Mouse (Mus musculus) forebrain, embryonic 14.5 days (tissue): ENCODE data around the gene Cemip2. TPM values are rescaled to one million over a fixed set of nuclear protein-coding genes. Genes with fewer than 3 reads are reported as not detected.

Source experiments
- ATAC-seq: fragments of 200-750 bp; cut with Nextera tagmentation; 2 replicates; pipeline ENCODE4 v1.8.0; 2017; ENCODE audit warnings: mild to moderate bottlenecking, moderate library complexity
- DNase-seq: peaks from one replicate; pipeline ENCODE4 v3.0.0-alpha.2; 2015; ENCODE audit warnings: low spot score
- H3K27ac ChIP-seq: fragments of 300-500 bp; sonication (generic); 2 replicates; pipeline ENCODE4 v1.5.1; 2014; ENCODE audit warnings: low read depth, mild to moderate bottlenecking, control low read depth, low read length, moderate library complexity
- H3K27me3 ChIP-seq: fragments of 300-500 bp; sonication (generic); replicated peaks from 2 replicates; pipeline ENCODE4 v1.6.1; 2014; ENCODE audit warnings: low read length, control low read depth, mixed read lengths; ENCODE audit not compliant: control insufficient read depth, insufficient read depth
- H3K36me3 ChIP-seq: fragments of 300-500 bp; sonication (generic); 2 replicates; pipeline ENCODE4 v1.6.1; 2014; ENCODE audit warnings: low read length, control low read depth; ENCODE audit not compliant: control insufficient read depth, insufficient read depth
- H3K4me1 ChIP-seq: fragments of 300-500 bp; sonication (generic); 2 replicates; pipeline ENCODE4 v1.6.1; 2014; ENCODE audit warnings: antibody characterized with exemption, low read length, control low read depth; ENCODE audit not compliant: control insufficient read depth, insufficient read depth
- H3K4me2 ChIP-seq: fragments of 300-500 bp; sonication (generic); 2 replicates; pipeline ENCODE4 v1.6.1; 2014; ENCODE audit warnings: mild to moderate bottlenecking, control low read depth, low read length
- H3K4me3 ChIP-seq: fragments of 300-500 bp; sonication (generic); 2 replicates; pipeline ENCODE4 v1.5.1; 2014; ENCODE audit warnings: low read depth, low read length, control low read depth
- H3K9ac ChIP-seq: fragments of 300-500 bp; sonication (generic); 2 replicates; pipeline ENCODE4 v1.6.1; 2014; ENCODE audit warnings: mild to moderate bottlenecking, low read length, control low read depth, moderate library complexity
- H3K9me3 ChIP-seq: fragments of 300-500 bp; sonication (generic); replicated peaks from 2 replicates; pipeline ENCODE4 v1.6.1; 2016; ENCODE audit warnings: low read length, control low read depth, mixed read lengths; ENCODE audit not compliant: control insufficient read depth
- WGBS: fragments of 180-500 bp; shearing (Covaris S2); extraction: QIAGEN DNeasy Blood & Tissue Kit; methylation state at CpG from one replicate; pipeline ENCODE4 v1.1.7; 2014; 5-methylcytosine and 5-hydroxymethylcytosine counted together
- polyA plus RNA-seq: library from polyadenylated mRNA; unstranded; fragments of >200 nt; fragmentation: Nextera tagmentation; extraction: Ambion mirVana; gene quantifications from 2 replicates; pipeline ENCODE4 v1.2.1, GENCODE M21; 2014

The Cemip2 gene
- 29.2 and 35.3 TPM in 2 replicates for polyA plus RNA-seq

DNA sequence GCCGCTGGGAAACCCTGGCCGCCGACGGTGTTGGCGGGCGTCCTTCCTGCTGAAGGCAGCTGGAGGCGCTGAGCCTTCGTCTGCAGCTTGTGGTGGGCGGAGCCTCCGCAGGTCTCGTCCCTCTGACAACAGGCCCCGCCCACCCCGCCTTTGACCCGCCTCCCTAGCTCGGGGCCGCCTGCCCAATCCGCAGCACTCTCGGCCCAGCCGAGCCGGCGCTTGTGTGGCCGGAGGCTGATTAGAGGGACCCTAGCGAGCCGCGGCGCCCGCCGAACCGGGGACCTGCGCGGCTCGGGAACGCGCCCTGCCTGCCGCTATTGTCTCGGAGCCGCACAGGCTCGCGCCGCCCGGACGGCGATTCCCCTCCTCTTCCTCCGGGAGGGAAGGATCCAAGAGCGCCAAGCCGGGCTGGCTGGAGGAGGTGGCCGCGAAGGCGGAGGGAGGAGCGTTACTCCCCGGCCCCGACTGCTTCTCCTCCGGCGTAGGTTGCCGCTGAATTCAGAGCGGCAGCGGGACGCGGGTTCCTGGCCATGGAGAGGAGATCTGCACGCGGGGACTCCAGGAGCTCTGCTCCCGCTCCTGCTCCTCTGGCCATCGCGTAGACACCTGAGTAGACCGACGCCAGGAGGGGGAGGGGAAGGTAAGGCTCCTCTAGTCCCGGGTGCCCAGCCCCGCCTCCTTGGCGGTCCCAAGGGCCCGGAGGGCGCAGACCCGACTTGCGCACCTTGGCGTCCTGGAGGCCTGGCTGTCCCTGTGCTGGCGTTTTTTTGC lies at the start of gene Cemip2:
Cemip2 (plus strand) TSS at position 196 of the 771 bp plus-strand sequence.
- peaks cover 35% of the 10 kb centered on the region for H3K4me1 ChIP-seq
- peak; percentile 97 for DNase-seq
- no peaks in the 10 kb centered on the region for H3K9me3 ChIP-seq
- under 1% methylated on average over 70 of the region's 75 CpGs for WGBS
- no peaks in the 10 kb centered on the region for H3K27me3 ChIP-seq
- peak within 1 kb of the TSS; percentile 95 for H3K27ac ChIP-seq
- peak within 1 kb of the TSS; percentile 85 for H3K4me2 ChIP-seq
- peak; percentile 92 for ATAC-seq
- H3K36me3 ChIP-seq, result no peaks in the 10 kb centered on the region
- H3K9ac ChIP-seq, result peak within 1 kb of the TSS; percentile 91
- peak within 1 kb of the TSS; percentile 73 for H3K4me3 ChIP-seq

DNA sequence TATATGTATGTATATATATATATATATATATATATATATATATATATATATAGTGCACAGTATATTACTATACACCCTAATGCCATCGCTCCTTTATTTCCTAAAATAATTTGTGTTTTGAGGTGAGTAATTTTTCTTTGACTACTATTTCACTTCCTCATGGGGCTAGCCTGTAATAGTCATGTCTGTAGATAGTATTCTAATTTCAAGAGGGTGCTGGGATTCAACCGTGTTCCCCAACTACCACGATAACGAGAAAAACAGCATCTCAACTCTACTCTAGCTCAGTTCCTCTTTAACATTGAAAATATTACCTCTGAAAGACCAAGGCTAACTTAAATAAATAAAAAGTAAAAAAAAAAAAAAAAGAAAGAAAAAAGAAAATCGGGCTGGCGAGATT lies 49.8 kb upstream of the Cemip2 start:
- Histone ChIP-seq H3K4me2 (no peak overlapping the region), H3K27me3 (no peaks in the 10 kb centered on the region), H3K9ac (no peak overlapping the region), H3K27ac (no peak overlapping the region), H3K4me1 (peaks cover 10% of the 10 kb centered on the region; the same call in 1 of the 2 replicates), H3K4me3 (no peak overlapping the region), H3K36me3 (no peaks in the 10 kb centered on the region), H3K9me3 (no peaks in the 10 kb centered on the region)
- ATAC-seq (no peak), DNase-seq (no peak)
- 95% methylated on average over 6 of the region's 6 CpGs for WGBS

DNA sequence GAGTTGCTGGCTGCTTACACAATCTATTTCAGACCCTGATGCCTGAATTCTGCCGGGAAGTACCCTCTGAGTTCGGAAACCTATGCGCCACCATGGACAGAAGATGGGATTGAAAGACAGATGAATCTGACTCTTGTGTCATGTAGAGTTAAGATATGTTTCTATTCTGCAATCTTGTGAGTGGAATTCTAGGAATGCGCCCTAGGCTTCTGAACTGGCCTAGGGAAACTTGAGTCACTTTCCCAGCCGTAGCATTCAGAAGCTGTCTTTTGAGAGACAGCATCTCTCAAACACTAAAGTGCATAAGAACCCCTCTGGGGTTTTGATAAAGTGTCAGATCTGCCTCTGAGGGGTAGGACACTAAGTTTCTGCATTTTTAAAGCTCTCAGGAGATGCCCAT lies 46.3 kb upstream of the Cemip2 start:
- no peak for ATAC-seq

DNA sequence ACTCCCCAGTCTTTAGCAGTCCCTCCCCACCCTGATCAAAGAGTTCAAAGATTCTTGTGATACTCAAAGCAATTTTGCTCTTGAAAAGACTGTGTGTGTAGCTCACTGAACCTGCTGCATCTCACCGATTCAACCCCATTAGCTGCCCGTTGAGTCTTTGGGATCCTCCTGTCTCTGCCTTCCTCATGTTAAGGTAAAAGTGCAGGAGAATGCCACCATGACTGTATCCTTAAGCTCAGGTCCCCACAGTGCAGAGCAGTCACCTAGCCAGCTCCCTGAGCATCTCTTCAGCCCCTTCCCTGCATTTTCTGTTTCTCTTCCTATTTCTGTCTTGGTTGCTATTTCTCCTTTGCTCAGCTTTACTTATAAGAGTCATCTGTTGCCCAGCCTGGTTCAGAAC lies 45.0 kb upstream of the Cemip2 start:
- DNase-seq (no peak), ATAC-seq (no peak)
- no peak overlapping the region for H3K9ac ChIP-seq
- WGBS, result 89% methylated on average over 2 of the region's 2 CpGs
- H3K36me3 ChIP-seq, result no peaks in the 10 kb centered on the region
- no peaks in the 10 kb centered on the region for H3K9me3 ChIP-seq
- H3K4me1 ChIP-seq, result 0 out of 2 replicates have a peak, but pooled peaks cover 2% of the 10 kb centered on the region
- no peak overlapping the region for H3K4me3 ChIP-seq
- H3K27ac ChIP-seq, result no peak overlapping the region
- no peaks in the 10 kb centered on the region for H3K27me3 ChIP-seq
- no peak overlapping the region for H3K4me2 ChIP-seq

More for the DNA sequence above, 46.3 kb upstream of the Cemip2 start:
- Histone ChIP-seq H3K9ac (no peak overlapping the region), H3K36me3 (no peaks in the 10 kb centered on the region), H3K27me3 (no peaks in the 10 kb centered on the region), H3K9me3 (no peaks in the 10 kb centered on the region), H3K4me1 (no peaks in the 10 kb centered on the region), H3K4me3 (no peak overlapping the region), H3K27ac (no peak overlapping the region), H3K4me2 (no peak overlapping the region)
- 93% methylated on average over 5 of the region's 5 CpGs for WGBS
- DNase-seq, result no peak

DNA sequence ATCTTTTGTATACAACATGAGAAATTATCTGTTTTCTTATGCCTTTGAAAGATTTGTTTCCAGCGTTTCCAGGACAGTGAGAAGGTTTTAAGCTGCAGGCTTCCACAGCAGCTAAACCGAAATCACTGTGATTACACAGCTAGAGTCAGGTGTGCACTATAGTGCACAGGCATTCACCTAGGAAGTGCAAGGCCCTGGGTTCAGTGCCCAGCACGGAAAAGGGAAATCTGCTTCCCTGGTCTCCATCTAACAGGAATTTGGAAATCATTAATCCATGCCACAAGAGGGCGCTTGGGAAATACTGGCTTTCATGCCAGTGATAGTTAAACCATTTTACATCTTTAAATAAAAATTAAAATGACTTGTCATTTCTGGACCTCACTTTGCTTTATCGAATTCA lies 44.0 kb upstream of the Cemip2 start:
- Histone ChIP-seq H3K4me3 (no peak overlapping the region), H3K27me3 (no peaks in the 10 kb centered on the region), H3K4me1 (peaks cover 8% of the 10 kb centered on the region; the same call in 1 of the 2 replicates), H3K9ac (no peak overlapping the region), H3K27ac (no peak overlapping the region), H3K4me2 (no peak overlapping the region), H3K9me3 (no peaks in the 10 kb centered on the region), H3K36me3 (no peaks in the 10 kb centered on the region)
- ATAC-seq (no peak), DNase-seq (peak; percentile 77)
- WGBS, result 41% methylated on average over 5 of the region's 5 CpGs

DNA sequence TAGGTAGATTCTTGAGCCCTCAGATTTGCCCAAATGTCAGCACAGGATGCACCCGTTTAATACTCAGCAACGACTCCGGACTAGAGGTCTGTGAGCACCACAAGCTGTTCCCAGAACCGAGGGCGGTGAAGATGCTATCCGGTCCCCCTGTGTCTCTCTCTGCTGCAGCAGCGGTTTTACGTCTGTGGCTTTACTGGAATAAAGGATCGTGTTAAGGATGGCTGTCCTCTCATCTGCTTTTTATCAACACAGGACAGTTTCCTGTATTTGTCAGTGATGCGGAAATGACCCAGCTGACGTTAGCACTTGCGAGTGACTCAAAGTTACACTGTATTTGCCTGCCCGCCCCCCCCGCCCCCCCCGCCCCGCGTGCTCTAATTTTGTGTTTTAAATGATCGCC lies 40.7 kb upstream of the Cemip2 start:
- H3K9me3 ChIP-seq, result no peaks in the 10 kb centered on the region
- ATAC-seq, result no peak
- H3K27ac ChIP-seq, result 0 out of 2 replicates have a peak overlapping the region, but pooled peaks have one; percentile 45
- no peak for DNase-seq
- H3K27me3 ChIP-seq, result no peaks in the 10 kb centered on the region
- WGBS, result 67% methylated on average over 18 of the region's 18 CpGs
- H3K4me2 ChIP-seq, result no peak overlapping the region
- no peak overlapping the region for H3K4me3 ChIP-seq
- H3K36me3 ChIP-seq, result no peaks in the 10 kb centered on the region
- H3K9ac ChIP-seq, result no peak overlapping the region
- H3K4me1 ChIP-seq, result peaks cover 8% of the 10 kb centered on the region; the same call in 1 of the 2 replicates

DNA sequence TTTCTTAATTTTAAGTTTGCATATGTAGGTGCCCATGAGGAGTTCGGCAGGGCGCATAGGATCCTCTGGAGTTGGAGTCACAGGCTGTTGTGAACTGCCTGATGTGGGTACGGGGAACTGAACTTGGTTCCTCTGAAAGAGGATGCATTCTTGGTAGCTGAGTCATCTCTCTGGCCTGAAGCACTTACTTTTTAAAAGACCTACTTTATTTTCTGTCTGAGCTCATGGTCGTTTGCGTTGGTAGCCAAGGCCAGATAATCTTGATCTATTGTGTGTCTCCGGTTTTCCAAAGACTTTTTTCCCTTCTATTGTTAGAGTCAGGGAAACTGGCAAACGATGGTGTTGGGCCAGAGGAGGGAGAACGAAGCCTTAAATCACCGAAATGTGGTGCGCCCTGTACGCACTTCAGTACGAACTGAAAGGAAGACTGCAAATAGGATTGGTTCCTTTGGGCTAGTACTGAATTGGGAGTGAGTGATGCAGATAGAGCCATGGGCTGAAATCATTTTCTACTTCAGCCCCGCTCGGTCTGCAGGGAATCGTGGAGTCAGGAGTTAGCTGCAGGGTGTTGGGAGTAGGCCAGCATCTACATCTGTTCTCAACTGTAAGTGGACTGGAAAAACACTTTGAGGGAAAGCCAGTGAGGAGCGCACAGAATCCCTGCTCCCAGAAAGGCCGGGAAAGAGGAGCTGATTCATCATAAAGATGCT lies 40.1 kb upstream of the Cemip2 start:
- DNase-seq, result peak; percentile 79
- no peaks in the 10 kb centered on the region for H3K9me3 ChIP-seq
- WGBS, result 30% methylated on average over 17 of the region's 17 CpGs
- H3K4me2 ChIP-seq, result peak overlapping the region; percentile 6; the same call in 1 of the 2 replicates
- ATAC-seq, result peak; percentile 78
- H3K9ac ChIP-seq, result no peak overlapping the region
- H3K27ac ChIP-seq, result peak overlapping the region; percentile 45
- H3K4me3 ChIP-seq, result no peak overlapping the region
- H3K27me3 ChIP-seq, result no peaks in the 10 kb centered on the region
- no peaks in the 10 kb centered on the region for H3K36me3 ChIP-seq
- H3K4me1 ChIP-seq, result peaks cover 8% of the 10 kb centered on the region; the same call in 1 of the 2 replicates

DNA sequence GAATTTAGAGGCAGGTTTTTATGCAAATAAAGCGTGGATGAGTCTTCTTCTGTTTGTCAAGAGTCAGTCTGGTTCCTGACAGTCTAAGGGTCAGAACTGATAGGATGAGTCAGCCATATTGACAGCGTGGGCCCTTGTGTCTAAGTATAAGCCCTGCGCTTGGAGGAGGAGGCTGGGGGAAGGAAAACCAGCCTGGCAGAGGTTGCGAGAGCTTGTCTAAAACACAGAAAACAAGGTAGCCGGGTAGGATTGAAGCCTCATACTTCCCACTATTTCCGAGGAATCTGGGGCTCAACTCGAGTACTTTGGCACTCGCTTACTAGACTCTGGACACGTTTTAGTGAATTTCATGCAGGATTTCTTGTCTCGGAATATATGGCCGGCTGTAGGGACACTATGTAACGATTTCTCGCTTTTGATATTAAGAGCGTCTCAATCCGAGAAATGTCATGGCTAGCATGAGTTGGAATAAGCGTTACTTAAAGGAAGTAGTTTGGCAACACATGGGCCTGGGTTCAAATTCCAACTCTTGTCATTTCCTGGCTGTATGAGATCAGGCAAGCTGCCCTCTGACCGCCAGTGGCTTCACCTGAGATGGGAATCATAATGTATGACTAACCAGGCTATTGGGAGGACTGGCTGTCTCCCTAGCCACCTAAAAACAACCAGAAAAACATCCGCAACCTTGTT lies 39.4 kb upstream of the Cemip2 start:
- Histone ChIP-seq H3K4me3 (no peak overlapping the region), H3K27me3 (no peaks in the 10 kb centered on the region), H3K36me3 (no peaks in the 10 kb centered on the region), H3K27ac (peak overlapping the region; percentile 45), H3K4me1 (peaks cover 8% of the 10 kb centered on the region; the same call in 1 of the 2 replicates), H3K4me2 (no peak overlapping the region; the same call in 1 of the 2 replicates), H3K9ac (no peak overlapping the region), H3K9me3 (no peaks in the 10 kb centered on the region)
- WGBS, result 87% methylated on average over 18 of the region's 18 CpGs
- DNase-seq (no peak), ATAC-seq (peak; percentile 24; the same call in 1 of the 2 replicates)
